Mouse (Mus musculus) CH12.LX (cell line): ENCODE data around the gene Lrmda. TPM values are rescaled to one million over a fixed set of nuclear protein-coding genes. Genes with fewer than 3 reads are reported as not detected.

Source experiments
- DNase-seq: peaks from one replicate; pipeline ENCODE4 v3.0.0-alpha.2; 2013; ENCODE audit errors: extremely low read depth
- H3K27ac ChIP-seq: 2 replicates; pipeline ENCODE4 v1.5.1; 2012; ENCODE audit warnings: low read depth, mild to moderate bottlenecking, control low read depth, moderate library complexity; ENCODE audit not compliant: insufficient read depth
- H3K27me3 ChIP-seq: replicated peaks from 2 replicates; pipeline ENCODE3; 2012; ENCODE audit warnings: inconsistent platforms
- H3K36me3 ChIP-seq, 2 experiments: replicated peaks in 1 of 2; 2 replicates each; pipeline versions ENCODE3 to v1.6.1; 2012; ENCODE audit warnings: inconsistent platforms in 1 of 2, low read length in 1 of 2, mild to moderate bottlenecking in 1 of 2, mixed read lengths in 1 of 2, moderate library complexity in 1 of 2; ENCODE audit not compliant: control insufficient read depth in 1 of 2, insufficient read depth in 1 of 2
- H3K4me1 ChIP-seq, 2 experiments: 2 replicates each; pipeline ENCODE4 v1.6.1; 2012; ENCODE audit warnings: inconsistent platforms in 1 of 2, moderate library complexity in 1 of 2; ENCODE audit not compliant: insufficient read depth in 2 of 2, control insufficient read depth in 1 of 2
- H3K4me2 ChIP-seq: 2 replicates; pipeline ENCODE4 v1.6.1; 2012; ENCODE audit warnings: low read depth, mild to moderate bottlenecking, control low read depth; ENCODE audit not compliant: poor library complexity, insufficient read depth, severe bottlenecking
- H3K4me3 ChIP-seq, 3 experiments: fragments of 150-350 bp in 1 of 3; sonication (generic) in 1 of 3; replicated peaks in 1 of 3; 2 replicates each; pipeline versions ENCODE3 to v1.5.1; 2011 to 2012; ENCODE audit warnings: low read depth in 2 of 3, low read length in 2 of 3, mild to moderate bottlenecking in 2 of 3, moderate library complexity in 2 of 3, control low read depth in 1 of 3, improper control_type of control experiment in 1 of 3, inconsistent platforms in 1 of 3, mixed read lengths in 1 of 3; ENCODE audit not compliant: poor library complexity in 1 of 3
- H3K79me2 ChIP-seq: replicated peaks from 2 replicates; pipeline ENCODE4 v1.6.1; 2012; ENCODE audit warnings: mild to moderate bottlenecking, moderate library complexity; ENCODE audit not compliant: control insufficient read depth, poor library complexity, insufficient read depth, severe bottlenecking; ENCODE audit errors: extremely low read depth
- H3K9ac ChIP-seq: 2 replicates; pipeline ENCODE4 v1.6.1; 2012; ENCODE audit warnings: low read depth, mild to moderate bottlenecking, control low read depth, moderate library complexity; ENCODE audit not compliant: insufficient read depth
- H3K9me3 ChIP-seq: replicated peaks from 2 replicates; pipeline ENCODE3; 2012; ENCODE audit warnings: low read length, inconsistent platforms, mixed read lengths
- CHD2 ChIP-seq: IDR thresholded peaks from 2 replicates; pipeline ENCODE4 v1.6.1; 2011; ENCODE audit warnings: low read length, improper control_type of control experiment
- E2F4 ChIP-seq: IDR thresholded peaks from 2 replicates; pipeline ENCODE4 v1.6.1; 2011; ENCODE audit warnings: low read depth, low read length, improper control_type of control experiment; ENCODE audit not compliant: insufficient replicate concordance
- EP300 ChIP-seq: IDR thresholded peaks from 2 replicates; pipeline ENCODE4 v1.6.1; 2011; ENCODE audit warnings: low read length, improper control_type of control experiment
- GABPA ChIP-seq: IDR thresholded peaks from 2 replicates; pipeline ENCODE4 v1.6.1; 2012; ENCODE audit warnings: low read depth, low read length, improper control_type of control experiment, inconsistent platforms; ENCODE audit not compliant: insufficient replicate concordance
- HCFC1 ChIP-seq: IDR thresholded peaks from 2 replicates; pipeline ENCODE4 v1.6.1; 2012; ENCODE audit warnings: low read depth, mild to moderate bottlenecking, inconsistent platforms, low read length, improper control_type of control experiment
- JUN ChIP-seq: IDR thresholded peaks from 2 replicates; pipeline ENCODE4 v1.6.1; 2011; ENCODE audit warnings: low read depth, mild to moderate bottlenecking, low read length, improper control_type of control experiment, moderate library complexity; ENCODE audit not compliant: insufficient read depth
- JUND ChIP-seq: conservative IDR thresholded peaks from 2 replicates; pipeline ENCODE4 v1.6.1; 2011; ENCODE audit warnings: low read depth, low read length, improper control_type of control experiment
- KAT2A ChIP-seq: IDR thresholded peaks from 2 replicates; pipeline ENCODE4 v1.6.1; 2012; ENCODE audit warnings: low read length, improper control_type of control experiment, inconsistent platforms; ENCODE audit not compliant: insufficient replicate concordance
- MAX ChIP-seq: IDR thresholded peaks from 2 replicates; pipeline ENCODE4 v1.6.1; 2011; ENCODE audit warnings: low read length, improper control_type of control experiment
- MEF2A ChIP-seq: IDR thresholded peaks from 2 replicates; pipeline ENCODE4 v1.6.1; 2014; ENCODE audit warnings: low read depth, mild to moderate bottlenecking, inconsistent platforms, low read length, improper control_type of control experiment, borderline replicate concordance
- NRF1 ChIP-seq: IDR thresholded peaks from 2 replicates; pipeline ENCODE4 v1.6.1; 2014; ENCODE audit warnings: low read depth, mild to moderate bottlenecking, inconsistent platforms, low read length, improper control_type of control experiment, moderate library complexity
- POLR2AphosphoS2 ChIP-seq: IDR thresholded peaks from 2 replicates; pipeline ENCODE4 v1.6.1; 2011; ENCODE audit warnings: low read depth, low read length, improper control_type of control experiment
- SMC3 ChIP-seq: IDR thresholded peaks from 2 replicates; pipeline ENCODE4 v1.6.1; 2011; ENCODE audit warnings: low read depth, low read length, improper control_type of control experiment
- TBP ChIP-seq: conservative IDR thresholded peaks from 2 replicates; pipeline ENCODE4 v1.6.1; 2011; ENCODE audit warnings: low read depth, low read length, improper control_type of control experiment
- ZC3H11A ChIP-seq: IDR thresholded peaks from 2 replicates; pipeline ENCODE4 v1.6.1; 2012; ENCODE audit warnings: low read depth, mild to moderate bottlenecking, inconsistent platforms, low read length, improper control_type of control experiment
- ZKSCAN1 ChIP-seq: IDR thresholded peaks from 2 replicates; pipeline ENCODE4 v1.6.1; 2012; ENCODE audit warnings: low read depth, inconsistent platforms, low read length, improper control_type of control experiment, borderline replicate concordance
- dilution Hi-C: fragments of 300-500 bp; cut with MboI; formaldehyde crosslinking; loops from 2 replicates; pipeline ENCODE4 v1.14.3; 2020; ENCODE audit warnings: low sequenced_read_pairs; ENCODE audit not compliant: extremely low pct_unique_long_range_greater_than_20kb, extremely low pct_ligation_motif_present
- in situ Hi-C: fragments of 300-500 bp; cut with MboI; formaldehyde crosslinking; loops from 3 replicates; pipeline ENCODE4 v1.14.3; 2019; ENCODE audit warnings: low sequenced_read_pairs, low pct_ligation_motif_present, low pct_unique_long_range_greater_than_20kb, mixed read lengths
- polyA plus RNA-seq: library from polyadenylated mRNA; unstranded; fragments of >175 nt; gene quantifications from 2 replicates; pipeline ENCODE4 v1.2.1, GENCODE M21; 2012; ENCODE audit warnings: low read depth; ENCODE audit not compliant: insufficient read length
- total RNA-seq, 2 experiments: library from RNA; depleted of rRNA; stranded (reverse); fragments of 300-350 nt in 1 of 2; fragments of >200 nt in 1 of 2; gene quantifications; 2 replicates each; pipeline ENCODE4 v1.2.3; 2012 to 2014

Gene Lrmda
- total and polyA plus RNA-seq, 3 experiments, result 0.89 to 3.7 (median 1.9) TPM

- in situ Hi-C loops (no loop called here), dilution Hi-C loops (no loop called here)
- Histone ChIP-seq H3K79me2 (no peaks in the 10 kb centered on the region), H3K4me2 (no peak overlapping the region), H3K36me3 (no peaks in the 10 kb centered on the region), H3K4me1 (peaks cover 2 to 16% of the 10 kb centered on the region in 2 experiments; a peak in 2 of 4 replicates), H3K9me3 (no peaks in the 10 kb centered on the region), H3K9ac (no peak overlapping the region), H3K4me3 (no peak overlapping the region), H3K27ac (no peak overlapping the region), H3K27me3 (no peaks in the 10 kb centered on the region)
- DNase-seq, result no peak
- TF ChIP-seq E2F4, result no peak
- no peak for TF ChIP-seq MAX
- TF ChIP-seq TBP, result no peak
- TF ChIP-seq GABPA, result no peak
- no peak for TF ChIP-seq KAT2A
- no peak for TF ChIP-seq JUND
- TF ChIP-seq HCFC1, result no peak
- TF ChIP-seq CHD2, result no peak
- no peak for TF ChIP-seq NRF1
- no peak for TF ChIP-seq EP300
- TF ChIP-seq POLR2AphosphoS2, result no peak
- no peak for TF ChIP-seq MEF2A
- no peak for TF ChIP-seq ZC3H11A
- no peak for TF ChIP-seq JUN
- no peak for TF ChIP-seq SMC3
Observed at GRCm38 (mm10) chr14:22668711-22669110, 649.2 kb downstream of the Lrmda start.

- Histone ChIP-seq H3K9me3 (no peaks in the 10 kb centered on the region), H3K27ac (no peak overlapping the region), H3K4me1 (peaks cover 2 to 16% of the 10 kb centered on the region in 2 experiments; a peak in 2 of 4 replicates), H3K4me2 (no peak overlapping the region), H3K9ac (no peak overlapping the region), H3K27me3 (no peaks in the 10 kb centered on the region), H3K4me3 (no peak overlapping the region), H3K79me2 (no peaks in the 10 kb centered on the region), H3K36me3 (no peaks in the 10 kb centered on the region)
- no peak for DNase-seq
- no peak for TF ChIP-seq ZKSCAN1
- dilution Hi-C loops, result no loop called here
- in situ Hi-C loops, result no loop called here
Observed at GRCm38 (mm10) chr14:22673581-22673980, 654.1 kb downstream of the Lrmda start.
